In genomic region chr15:98004740-98005159, GRCm38 (mm10) we compare ENCODE assay signal across 8 mouse cellular contexts. TPM values are rescaled to one million over a fixed set of nuclear protein-coding genes. Genes with fewer than 3 reads are reported as not detected.
DNase-seq lines count a peak whose midpoint lies in the region; ATAC-seq and TF ChIP-seq lines count a peak whose summit lies in the region.

No protein-coding gene starts in this region.

- peaks cover 82% of the 10 kb centered on the region for H3K27me3 ChIP-seq in heart, postnatal 0 days (ENCODE audit: control insufficient read depth, insufficient read depth, low read length)
- peaks cover 2% of the 10 kb centered on the region; the same call in 1 of the 2 replicates for H3K27me3 ChIP-seq in embryonic facial prominence, embryonic 12.5 days
- H3K27me3 ChIP-seq in hindbrain, embryonic 15.5 days: peaks cover 45% of the 10 kb centered on the region
- peaks cover 13% of the 10 kb centered on the region for H3K27me3 ChIP-seq in midbrain, embryonic 14.5 days (ENCODE audit: control insufficient read depth, insufficient read depth, low read length)

- TF ChIP-seq CTCF in heart, postnatal 0 days (IDR thresholded peaks at IDR 0.05; ENCODE audit: low read depth): no peak

- DNase-seq in heart, postnatal 0 days (ENCODE audit: low spot score): no peak
- DNase-seq in heart, postnatal 14 days: no peak
- DNase-seq in midbrain, embryonic 14.5 days: no peak
- no peak for DNase-seq in adrenal gland, adult 2 months
- DNase-seq in kidney, postnatal 14 days: no peak
- no peak for DNase-seq in T-cell, adult 2 months (ENCODE audit: low spot score)

- no peak for TF ChIP-seq EP300 in heart, postnatal 0 days (IDR thresholded peaks at IDR 0.05; ENCODE audit: low read depth)

- H3K9ac ChIP-seq in heart, postnatal 0 days (replicated peaks; ENCODE audit: low read depth, low read length): no peak overlapping the region
- H3K9ac ChIP-seq in embryonic facial prominence, embryonic 12.5 days: peak overlapping the region; percentile 84
- H3K9ac ChIP-seq in hindbrain, embryonic 15.5 days: peak overlapping the region; percentile 47
- H3K9ac ChIP-seq in midbrain, embryonic 14.5 days (replicated peaks; ENCODE audit: low read length): peak overlapping the region; percentile 66

- H3K4me2 ChIP-seq in heart, postnatal 0 days (ENCODE audit: low read depth, low read length): peak overlapping the region; percentile 68
- peak overlapping the region; percentile 81 for H3K4me2 ChIP-seq in embryonic facial prominence, embryonic 12.5 days (replicated peaks)
- H3K4me2 ChIP-seq in hindbrain, embryonic 15.5 days: peak overlapping the region; percentile 76
- peak overlapping the region; percentile 90 for H3K4me2 ChIP-seq in midbrain, embryonic 14.5 days (ENCODE audit: low read length)

- no peaks in the 10 kb centered on the region for H3K36me3 ChIP-seq in heart, postnatal 0 days (replicated peaks; ENCODE audit: control insufficient read depth, insufficient read depth, low read length)
- no peaks in the 10 kb centered on the region for H3K36me3 ChIP-seq in embryonic facial prominence, embryonic 12.5 days
- H3K36me3 ChIP-seq in hindbrain, embryonic 15.5 days: no peaks in the 10 kb centered on the region
- no peaks in the 10 kb centered on the region for H3K36me3 ChIP-seq in midbrain, embryonic 14.5 days (ENCODE audit: control insufficient read depth, insufficient read depth, low read length)

- 5% methylated on average over 19 of the region's 19 CpGs for WGBS in heart, postnatal 0 days
- WGBS in embryonic facial prominence, embryonic 12.5 days: under 1% methylated on average over 19 of the region's 19 CpGs
- WGBS in hindbrain, embryonic 15.5 days: 1% methylated on average over 18 of the region's 19 CpGs
- under 1% methylated on average over 19 of the region's 19 CpGs for WGBS in midbrain, embryonic 14.5 days

- H3K4me3 ChIP-seq in heart, postnatal 0 days (ENCODE audit: low read depth, low read length): peak overlapping the region; percentile 47
- peak overlapping the region; percentile 67 for H3K4me3 ChIP-seq in embryonic facial prominence, embryonic 12.5 days
- H3K4me3 ChIP-seq in hindbrain, embryonic 15.5 days: peak overlapping the region; percentile 45
- H3K4me3 ChIP-seq in midbrain, embryonic 14.5 days (replicated peaks; ENCODE audit: low read depth, low read length): peak overlapping the region; percentile 42

- no peak overlapping the region for H3K27ac ChIP-seq in heart, postnatal 0 days (ENCODE audit: low read depth)
- peak overlapping the region; percentile 93 for H3K27ac ChIP-seq in embryonic facial prominence, embryonic 12.5 days
- H3K27ac ChIP-seq in hindbrain, embryonic 15.5 days (replicated peaks): no peak overlapping the region
- peak overlapping the region; percentile 86 for H3K27ac ChIP-seq in midbrain, embryonic 14.5 days (replicated peaks; ENCODE audit: low read depth, low read length)

- no peak for ATAC-seq in heart, postnatal 0 days (ENCODE audit: insufficient read depth, low read depth)
- ATAC-seq in embryonic facial prominence, embryonic 12.5 days (ENCODE audit: insufficient number of reproducible peaks, insufficient read depth, low FRiP score, low TSS enrichment): peak; percentile 71
- no peak; the same call in 1 of the 2 replicates for ATAC-seq in hindbrain, embryonic 15.5 days (ENCODE audit: low FRiP score, low read depth)
- ATAC-seq in midbrain, embryonic 14.5 days (ENCODE audit: low FRiP score, low TSS enrichment): peak; percentile 18; the same call in 1 of the 2 replicates

- H3K4me1 ChIP-seq in heart, postnatal 0 days (ENCODE audit: control insufficient read depth, insufficient read depth): peaks cover 22% of the 10 kb centered on the region
- H3K4me1 ChIP-seq in embryonic facial prominence, embryonic 12.5 days: peaks cover 29% of the 10 kb centered on the region
- H3K4me1 ChIP-seq in hindbrain, embryonic 15.5 days (replicated peaks): peaks cover 54% of the 10 kb centered on the region
- peaks cover 51% of the 10 kb centered on the region for H3K4me1 ChIP-seq in midbrain, embryonic 14.5 days (ENCODE audit: control insufficient read depth, insufficient read depth, low read length)

- intact Hi-C loops in heart, postnatal 14 days (cut with DNase I): no loop called here

- no peaks in the 10 kb centered on the region for H3K9me3 ChIP-seq in heart, postnatal 0 days (replicated peaks; ENCODE audit: control insufficient read depth, low read length)
- no peaks in the 10 kb centered on the region for H3K9me3 ChIP-seq in embryonic facial prominence, embryonic 12.5 days
- H3K9me3 ChIP-seq in hindbrain, embryonic 15.5 days: no peaks in the 10 kb centered on the region
- H3K9me3 ChIP-seq in midbrain, embryonic 14.5 days (ENCODE audit: control insufficient read depth, low read length): no peaks in the 10 kb centered on the region

RNA-seq across cellular contexts. Expression of gene Col2a1, which starts 0.3 kb away (rescaled TPM):
- total RNA-seq in heart, postnatal 0 days (2014; rRNA removed; ENCODE audit: low replicate concordance): 0.38 and 0.66 TPM in 2 replicates
- polyA plus RNA-seq in heart, postnatal 0 days (2015; fragmentation: Nextera tagmentation; extraction: Ambion mirVana): 0.18 and 0.22 TPM in 2 replicates
- total RNA-seq in heart, postnatal 14 days (2021): 1 to 10 TPM in 1 of 2 experiments, under 1 TPM in 1; 0.41 to 1.0 TPM
- 377 and 433 TPM in 2 replicates for polyA plus RNA-seq in embryonic facial prominence, embryonic 12.5 days (2016; fragmentation: Nextera tagmentation; extraction: Ambion mirVana)
- 26.1 and 33.9 TPM in 2 replicates for polyA plus RNA-seq in hindbrain, embryonic 15.5 days (2015; fragmentation: Nextera tagmentation; extraction: Ambion mirVana)
- polyA plus RNA-seq in midbrain, embryonic 14.5 days (2014; fragmentation: Nextera tagmentation; extraction: Ambion mirVana): 39.3 and 45.2 TPM in 2 replicates
- not detected for total RNA-seq in adrenal gland, adult 2 months (2021)
- 0.03 TPM in 2 replicates for polyA plus RNA-seq in adrenal gland, adult 2 months (2012; rRNA removed)

RNA-seq across cellular contexts. Expression of gene Tmem106c, which starts 40.8 kb away (rescaled TPM):
- 20.3 and 94.1 TPM in 2 replicates for total RNA-seq in heart, postnatal 0 days (2014; rRNA removed; ENCODE audit: low replicate concordance)
- 33.1 and 34.3 TPM in 2 replicates for polyA plus RNA-seq in heart, postnatal 0 days (2015; fragmentation: Nextera tagmentation; extraction: Ambion mirVana)
- total RNA-seq in heart, postnatal 14 days (2021): 10 to 100 TPM; 12.4 to 12.7 TPM
- polyA plus RNA-seq in embryonic facial prominence, embryonic 12.5 days (2016; fragmentation: Nextera tagmentation; extraction: Ambion mirVana): 35.9 and 37.6 TPM in 2 replicates
- polyA plus RNA-seq in hindbrain, embryonic 15.5 days (2015; fragmentation: Nextera tagmentation; extraction: Ambion mirVana): 58.3 and 60.5 TPM in 2 replicates
- polyA plus RNA-seq in midbrain, embryonic 14.5 days (2014; fragmentation: Nextera tagmentation; extraction: Ambion mirVana): 52.3 and 63.6 TPM in 2 replicates
- total RNA-seq in adrenal gland, adult 2 months (2021): 10 to 100 TPM; 51.5 to 54.2 TPM
- polyA plus RNA-seq in adrenal gland, adult 2 months (2012; rRNA removed): 44.4 and 45.4 TPM in 2 replicates

Comparison
In these comparisons a context has a peak if more than half of its experiments do, and no peak if none do; other contexts are left out.
1. ATAC-seq: peak in embryonic facial prominence, embryonic 12.5 days (single experiment) and midbrain, embryonic 14.5 days (single experiment); none in heart, postnatal 0 days (single experiment) and hindbrain, embryonic 15.5 days (single experiment).
2. H3K27ac ChIP-seq: peak in embryonic facial prominence, embryonic 12.5 days (single experiment) and midbrain, embryonic 14.5 days (single experiment); none in heart, postnatal 0 days (single experiment) and hindbrain, embryonic 15.5 days (single experiment).
3. RNA of gene Col2a1, which starts 0.3 kb away (polyA plus RNA-seq): 377 to 433 TPM in embryonic facial prominence, embryonic 12.5 days, 39.3 to 45.2 TPM in midbrain, embryonic 14.5 days and 26.1 to 33.9 TPM in hindbrain, embryonic 15.5 days; 0.18 to 0.22 TPM in heart, postnatal 0 days and 0.03 TPM in adrenal gland, adult 2 months; every median in the first group is over 10 times any median in the second.
4. Peak in every context shown above with its lines, with median percentiles within 50 percentile points of each other: H3K4me2 ChIP-seq and H3K4me3 ChIP-seq.